Mouse (Mus musculus) adrenal gland, postnatal 4 days (tissue): ENCODE results near the gene Fgfr2. TPM values are rescaled to one million over a fixed set of nuclear protein-coding genes. Genes with fewer than 3 reads are reported as not detected.
"Not testable (repeated sequence)": the region's sequence is repeated elsewhere in the genome, so short reads cannot be mapped to it uniquely, and the experiment has no call there.

Source experiments
- DNase-seq, 2 experiments: peaks; one replicate each; pipeline ENCODE4 v3.0.0; 2021 to 2022; ENCODE audit warnings: low spot score in 2 of 2, mixed read lengths in 2 of 2
- total RNA-seq, 2 experiments: library from RNA; stranded (reverse); gene quantifications; 2 replicates each; pipeline ENCODE4 v1.2.3; 2021

The Fgfr2 gene
- total RNA-seq, 2 experiments from 2014 or later, result 205 to 210 TPM

DNA sequence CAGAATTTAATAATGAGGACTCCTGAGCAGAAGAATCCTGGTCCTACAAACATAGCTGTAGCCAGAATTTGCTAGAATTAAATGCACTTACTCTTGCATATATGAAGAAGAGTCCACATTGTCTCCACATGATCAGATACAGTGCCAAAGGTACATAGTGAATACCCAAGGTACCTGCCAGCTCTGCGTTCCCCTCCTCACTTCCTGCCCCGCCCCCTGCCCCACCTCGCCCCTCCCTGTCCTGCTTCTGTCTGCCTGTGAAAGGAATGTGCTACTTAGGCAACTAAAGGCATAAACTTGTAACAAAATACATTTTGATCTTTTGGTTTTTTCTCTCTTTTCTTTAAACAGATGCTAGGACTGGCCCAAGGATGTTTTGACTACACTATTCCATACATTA, 1686.1 kb downstream of the Fgfr2 start:
- no peak for DNase-seq

GRCm38 (mm10) chr7:131434276-131434675, 1688.9 kb downstream of the Fgfr2 start:
- DNase-seq, result no peak

DNA sequence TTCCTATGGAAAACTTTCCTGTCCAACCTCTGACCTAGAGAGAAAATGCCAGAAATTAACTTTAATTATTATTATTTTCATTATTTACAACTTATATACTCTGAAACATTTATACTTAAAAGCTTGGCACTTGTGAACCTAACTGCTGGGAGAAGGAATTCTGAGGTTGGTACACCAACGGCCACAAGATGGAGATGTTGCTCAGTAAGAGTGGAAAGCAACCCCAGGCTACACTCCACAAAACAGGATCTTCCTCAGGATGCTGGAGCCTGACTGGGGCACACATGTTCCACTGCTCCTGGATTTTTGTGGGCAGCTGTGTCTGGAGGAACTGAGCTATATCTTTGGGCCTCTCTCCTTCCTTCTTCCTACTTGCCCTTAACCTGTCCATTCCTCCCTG, 1690.9 kb downstream of the Fgfr2 start:
- DNase-seq, result no peak

DNA sequence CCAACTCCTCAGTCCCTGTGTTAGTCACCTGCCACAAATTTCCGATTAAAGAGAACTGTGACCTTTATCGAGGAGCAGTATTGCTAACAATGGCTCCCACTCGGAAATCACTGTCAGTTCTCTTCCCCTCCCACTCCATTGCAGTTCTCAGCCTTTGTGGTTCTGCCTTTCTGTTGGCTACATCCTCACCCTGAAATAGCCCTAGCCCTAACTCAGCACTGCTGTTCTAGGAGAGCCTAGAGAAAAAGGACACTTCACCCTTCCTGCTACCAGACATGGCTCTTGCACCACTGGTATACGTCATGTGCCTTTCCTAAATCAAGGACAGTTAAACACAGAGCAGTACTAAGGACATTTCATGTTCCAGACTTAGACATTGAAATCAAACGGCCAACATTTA, 1695.8 kb downstream of the Fgfr2 start:
- no peak for DNase-seq

DNA sequence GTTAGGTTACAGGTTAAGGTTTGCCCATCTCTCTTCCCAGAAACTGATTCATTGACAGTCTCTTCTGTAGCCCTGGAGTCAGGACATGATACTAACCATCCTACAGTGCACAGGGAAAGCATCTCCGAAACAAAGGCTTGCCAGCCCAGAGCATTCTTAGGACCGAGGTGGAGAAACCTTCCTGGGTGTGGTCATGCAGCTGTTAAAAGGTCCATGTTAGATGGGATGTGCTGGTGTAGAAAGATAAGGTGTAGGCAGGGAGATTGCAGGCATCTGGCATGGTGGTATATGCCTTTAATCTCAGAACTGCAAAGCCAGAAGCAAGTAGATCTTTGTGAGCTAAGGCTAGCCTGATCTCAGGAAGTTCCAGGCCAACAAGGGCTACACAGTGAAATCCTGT, 1698.2 kb downstream of the Fgfr2 start:
- no peak for DNase-seq

- DNase-seq, result no peak
Observed at GRCm38 (mm10) chr7:131417605-131418004, 1705.5 kb downstream of the Fgfr2 start.

DNA sequence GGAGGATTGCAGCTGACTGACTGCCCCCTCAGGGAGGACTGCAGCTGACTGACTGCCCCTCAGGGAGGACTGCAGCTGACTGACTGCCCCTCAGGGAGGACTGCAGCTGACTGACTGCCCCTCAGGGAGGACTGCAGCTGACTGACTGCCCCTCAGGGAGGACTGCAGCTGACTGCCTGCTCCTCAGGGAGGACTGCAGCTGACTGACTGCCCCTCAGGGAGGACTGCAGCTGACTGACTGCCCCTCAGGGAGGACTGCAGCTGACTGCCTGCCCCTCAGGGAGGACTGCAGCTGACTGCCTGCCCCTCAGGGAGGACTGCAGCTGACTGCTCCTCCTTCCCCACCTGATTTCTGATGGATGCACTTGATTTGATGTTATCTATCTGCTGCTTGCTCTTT, 1706.4 kb downstream of the Fgfr2 start:
- not testable (repeated sequence) for DNase-seq

DNA sequence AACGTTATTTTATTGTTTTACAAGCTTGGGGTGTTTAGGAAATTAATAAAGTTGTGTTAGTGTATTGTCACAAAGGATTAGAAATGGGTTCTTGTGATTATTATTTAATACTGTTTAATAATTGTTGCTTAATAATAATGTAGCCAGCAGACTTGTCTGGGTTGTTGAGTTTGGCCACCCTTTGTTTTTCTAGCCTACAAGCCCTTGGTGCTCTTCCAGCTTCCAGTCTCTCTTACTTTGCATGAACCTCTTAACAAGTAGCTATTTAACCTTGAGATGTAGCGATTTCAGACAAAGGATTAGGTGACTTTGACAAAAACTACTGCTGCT, 1711.2 kb downstream of the Fgfr2 start:
- no peak for DNase-seq

- DNase-seq, result no peak
Observed at GRCm38 (mm10) chr7:131411221-131411940, 1711.8 kb downstream of the Fgfr2 start.

- DNase-seq, result peak; percentile 98 to 99
Observed at GRCm38 (mm10) chr7:131410416-131411058, 1712.6 kb downstream of the Fgfr2 start, which contains the start of the genes Ikzf5 and Acadsb. Ikzf5 (minus strand) TSS chr7:131410521. Acadsb (plus strand) TSS chr7:131410601.

GRCm38 (mm10) chr7:131409988-131410385, 1713.2 kb downstream of the Fgfr2 start:
- DNase-seq, result peak in 1 of 2 experiments; percentile 16

GRCm38 (mm10) chr7:131409321-131409987, 1713.7 kb downstream of the Fgfr2 start:
- no peak for DNase-seq

GRCm38 (mm10) chr7:131391761-131392160, 1731.4 kb downstream of the Fgfr2 start:
- not testable (repeated sequence) for DNase-seq

GRCm38 (mm10) chr7:131371880-131372651, 1751.1 kb downstream of the Fgfr2 start:
- no peak for DNase-seq

GRCm38 (mm10) chr7:131371470-131371860, 1751.7 kb downstream of the Fgfr2 start:
- DNase-seq, result no peak

DNA sequence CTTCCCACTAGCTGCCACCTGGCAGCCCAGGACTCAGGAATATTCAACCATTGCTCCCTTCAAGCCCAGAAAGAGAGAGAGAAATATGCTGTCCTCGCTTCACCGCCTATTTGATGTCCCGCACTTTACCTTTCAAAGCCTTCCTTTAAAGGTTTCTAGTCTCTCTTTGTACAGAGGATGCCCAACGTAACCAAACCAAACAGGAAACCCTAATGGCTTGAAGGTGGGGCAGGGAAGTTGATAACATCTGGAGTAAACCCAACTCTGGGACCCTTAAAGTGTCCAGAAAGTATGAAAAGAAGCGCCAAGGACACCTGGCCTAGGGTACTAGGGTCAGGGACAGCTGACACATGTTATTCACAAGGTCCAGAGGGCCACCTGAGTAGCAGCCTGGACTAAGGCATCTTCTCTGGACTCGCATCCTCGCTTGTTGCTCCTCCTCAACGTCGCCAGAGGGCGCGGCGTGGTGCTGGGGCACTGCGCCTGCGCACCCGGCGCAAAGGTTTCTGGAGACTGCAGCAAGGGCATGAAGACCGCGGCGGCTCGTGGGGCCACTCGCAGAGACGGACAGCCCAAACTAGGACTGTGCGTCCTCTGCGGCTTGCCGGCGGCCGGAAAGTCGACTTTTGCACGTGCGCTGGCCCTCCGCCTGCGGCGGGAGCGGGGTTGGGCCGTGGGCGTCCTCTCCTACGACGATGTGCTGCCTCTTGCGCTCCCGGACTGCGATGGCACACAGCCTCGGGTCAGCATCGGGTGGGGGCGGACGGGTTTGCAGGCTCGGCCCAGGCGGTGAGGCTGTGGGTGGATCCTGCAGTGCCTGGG, 1752.3 kb downstream of the Fgfr2 start, which contains the start of gene Pstk:
Pstk (plus strand) TSS at position 494 of the 822 bp plus-strand sequence.
- DNase-seq, result peak; percentile 82 to 83

- no peak for DNase-seq
Observed at GRCm38 (mm10) chr7:131364131-131364530, 1759.0 kb downstream of the Fgfr2 start.

- peak; percentile 66 to 89 for DNase-seq
Observed at GRCm38 (mm10) chr7:131362615-131363300, 1760.4 kb downstream of the Fgfr2 start, which contains the start of gene 2310057M21Rik. 2310057M21Rik (minus strand) TSS chr7:131362759.

GRCm38 (mm10) chr7:131362269-131362614, 1760.9 kb downstream of the Fgfr2 start:
- no peak for DNase-seq

- DNase-seq, result no peak
Observed at GRCm38 (mm10) chr7:131356105-131356504, 1767.0 kb downstream of the Fgfr2 start.
